Mouse (Mus musculus) kidney, embryonic 14.5 days (tissue): ENCODE measurements around the gene Dnajb1. TPM values are rescaled to one million over a fixed set of nuclear protein-coding genes. Genes with fewer than 3 reads are reported as not detected.
"Not testable (repeated sequence)": the region's sequence is repeated elsewhere in the genome, so short reads cannot be mapped to it uniquely, and the experiment has no call there.

ENCODE experiments used
- ATAC-seq: fragments of 200-750 bp; cut with Nextera tagmentation; 2 replicates; pipeline ENCODE4 v1.8.0; 2017; ENCODE audit warnings: moderate number of reproducible peaks, mild to moderate bottlenecking, moderate TSS enrichment, moderate library complexity; ENCODE audit not compliant: low FRiP score, low TSS enrichment
- H3K27ac ChIP-seq: fragments of 300-500 bp; sonication (generic); 2 replicates; pipeline ENCODE4 v1.5.1; 2014; ENCODE audit warnings: low read depth, mild to moderate bottlenecking, low read length, moderate library complexity, mixed read lengths
- H3K27me3 ChIP-seq: fragments of 300-500 bp; sonication (generic); 2 replicates; pipeline ENCODE4 v1.6.1; 2014; ENCODE audit warnings: mild to moderate bottlenecking, low read length; ENCODE audit not compliant: control insufficient read depth, insufficient read depth
- H3K36me3 ChIP-seq: fragments of 300-500 bp; sonication (generic); 2 replicates; pipeline ENCODE4 v1.6.1; 2014; ENCODE audit warnings: low read length, mixed read lengths; ENCODE audit not compliant: control insufficient read depth, insufficient read depth
- H3K4me1 ChIP-seq: fragments of 300-500 bp; sonication (generic); 2 replicates; pipeline ENCODE4 v1.6.1; 2014; ENCODE audit warnings: low read length, mixed read lengths; ENCODE audit not compliant: control insufficient read depth, insufficient read depth
- H3K4me2 ChIP-seq: fragments of 300-500 bp; sonication (generic); replicated peaks from 2 replicates; pipeline ENCODE4 v1.6.1; 2014; ENCODE audit warnings: low read depth, mild to moderate bottlenecking, low read length
- H3K4me3 ChIP-seq: fragments of 300-500 bp; sonication (generic); 2 replicates; pipeline ENCODE4 v1.5.1; 2014; ENCODE audit warnings: mild to moderate bottlenecking, low read length
- H3K9ac ChIP-seq: fragments of 300-500 bp; sonication (generic); 2 replicates; pipeline ENCODE4 v1.6.1; 2014; ENCODE audit warnings: low read depth, mild to moderate bottlenecking, low read length, moderate library complexity
- H3K9me3 ChIP-seq: fragments of 300-500 bp; sonication (generic); 2 replicates; pipeline ENCODE4 v1.6.1; 2016; ENCODE audit warnings: low read length; ENCODE audit not compliant: control insufficient read depth
- WGBS: fragments of 180-500 bp; shearing (Covaris S2); extraction: QIAGEN DNeasy Blood & Tissue Kit; methylation state at CpG from one replicate; pipeline ENCODE4 v1.1.7; 2014; 5-methylcytosine and 5-hydroxymethylcytosine counted together
- polyA plus RNA-seq: library from polyadenylated mRNA; unstranded; fragments of >200 nt; fragmentation: Nextera tagmentation; extraction: Ambion mirVana; gene quantifications from 2 replicates; pipeline ENCODE4 v1.2.1, GENCODE M21; 2014

The Dnajb1 gene
- polyA plus RNA-seq, 1 experiment from 2014 or later = 48.9 TPM

- no peak overlapping the region for H3K9ac ChIP-seq
- peaks cover 12% of the 10 kb centered on the region for H3K4me1 ChIP-seq
- no peak overlapping the region for H3K4me2 ChIP-seq
- H3K4me3 ChIP-seq = no peak overlapping the region
- no peaks in the 10 kb centered on the region for H3K9me3 ChIP-seq
- H3K27ac ChIP-seq = no peak overlapping the region
- 74% methylated on average over 3 of the region's 3 CpGs for WGBS
- H3K27me3 ChIP-seq = no peaks in the 10 kb centered on the region
- H3K36me3 ChIP-seq = peaks cover 25% of the 10 kb centered on the region; the same call in 1 of the 2 replicates
- ATAC-seq = no peak
Measured at GRCm38 (mm10) chr8:83585333-83585732, 22.7 kb upstream of the Dnajb1 start.

- H3K9ac ChIP-seq = no peak overlapping the region
- no peaks in the 10 kb centered on the region for H3K9me3 ChIP-seq
- WGBS = 59% methylated on average over 6 of the region's 6 CpGs
- no peak for ATAC-seq
- no peak overlapping the region for H3K4me3 ChIP-seq
- no peak overlapping the region for H3K27ac ChIP-seq
- peaks cover 32% of the 10 kb centered on the region; the same call in 1 of the 2 replicates for H3K36me3 ChIP-seq
- no peaks in the 10 kb centered on the region for H3K27me3 ChIP-seq
- H3K4me2 ChIP-seq = no peak overlapping the region
- peaks cover 17% of the 10 kb centered on the region for H3K4me1 ChIP-seq
Measured at GRCm38 (mm10) chr8:83587644-83588043, 20.3 kb upstream of the Dnajb1 start.

GRCm38 (mm10) chr8:83588886-83589285, 19.1 kb upstream of the Dnajb1 start:
- 90% methylated on average over 5 of the region's 5 CpGs for WGBS
- no peak overlapping the region for H3K4me3 ChIP-seq

GRCm38 (mm10) chr8:83590488-83591023, 17.4 kb upstream of the Dnajb1 start:
- peaks cover 26% of the 10 kb centered on the region for H3K4me1 ChIP-seq
- H3K4me3 ChIP-seq = no peak overlapping the region
- no peak overlapping the region for H3K27ac ChIP-seq
- no peak overlapping the region for H3K4me2 ChIP-seq
- WGBS = 80% methylated on average over 7 of the region's 7 CpGs
- H3K9ac ChIP-seq = no peak overlapping the region
- no peaks in the 10 kb centered on the region for H3K27me3 ChIP-seq
- no peaks in the 10 kb centered on the region for H3K9me3 ChIP-seq
- peaks cover 19% of the 10 kb centered on the region; the same call in 1 of the 2 replicates for H3K36me3 ChIP-seq
- ATAC-seq = no peak

More at GRCm38 (mm10) chr8:83588886-83589285, 19.1 kb upstream of the Dnajb1 start:
- Histone ChIP-seq H3K4me2 (no peak overlapping the region), H3K27me3 (no peaks in the 10 kb centered on the region), H3K9me3 (no peaks in the 10 kb centered on the region), H3K36me3 (peaks cover 27% of the 10 kb centered on the region; the same call in 1 of the 2 replicates), H3K9ac (no peak overlapping the region), H3K4me1 (peaks cover 24% of the 10 kb centered on the region), H3K27ac (no peak overlapping the region)
- ATAC-seq = no peak

GRCm38 (mm10) chr8:83592682-83593081, 15.3 kb upstream of the Dnajb1 start:
- Histone ChIP-seq H3K9me3 (no peaks in the 10 kb centered on the region), H3K36me3 (peaks cover 19% of the 10 kb centered on the region; the same call in 1 of the 2 replicates), H3K27ac (no peak overlapping the region), H3K27me3 (no peaks in the 10 kb centered on the region), H3K4me1 (peaks cover 25% of the 10 kb centered on the region), H3K4me2 (peak overlapping the region; percentile 66), H3K4me3 (peak overlapping the region; percentile 80), H3K9ac (peak overlapping the region; percentile 91; the same call in 1 of the 2 replicates)
- no peak for ATAC-seq
- WGBS = 70% methylated on average over 3 of the region's 3 CpGs

- peaks cover 20% of the 10 kb centered on the region for H3K4me1 ChIP-seq
- 5% methylated on average over 22 of the region's 22 CpGs for WGBS
- H3K36me3 ChIP-seq = peaks cover 16% of the 10 kb centered on the region; the same call in 1 of the 2 replicates
- peak overlapping the region; percentile 66 for H3K4me2 ChIP-seq
- ATAC-seq = no peak
- peak overlapping the region; percentile 80 for H3K27ac ChIP-seq
- H3K9ac ChIP-seq = peak overlapping the region; percentile 91
- no peaks in the 10 kb centered on the region for H3K9me3 ChIP-seq
- no peaks in the 10 kb centered on the region for H3K27me3 ChIP-seq
- peak overlapping the region; percentile 80 for H3K4me3 ChIP-seq
Measured at GRCm38 (mm10) chr8:83593325-83594166, 14.4 kb upstream of the Dnajb1 start.

GRCm38 (mm10) chr8:83594167-83595049, 13.6 kb upstream of the Dnajb1 start:
- Histone ChIP-seq H3K4me3 (peak overlapping the region; percentile 80), H3K4me1 (peaks cover 18% of the 10 kb centered on the region), H3K36me3 (peaks cover 11% of the 10 kb centered on the region; the same call in 1 of the 2 replicates), H3K27ac (peak overlapping the region; percentile 92), H3K27me3 (no peaks in the 10 kb centered on the region), H3K9ac (peak overlapping the region; percentile 91), H3K9me3 (no peaks in the 10 kb centered on the region), H3K4me2 (peak overlapping the region; percentile 66)
- WGBS = under 1% methylated on average over 43 of the region's 43 CpGs
- peak; percentile 99 for ATAC-seq

GRCm38 (mm10) chr8:83595050-83595345, 13.0 kb upstream of the Dnajb1 start:
- H3K36me3 ChIP-seq, H3K9me3 ChIP-seq, H3K27me3 ChIP-seq, ATAC-seq: not testable (repeated sequence)
- WGBS = 50% methylated on average over 3 of the region's 3 CpGs
- peak overlapping the region; percentile 92 for H3K27ac ChIP-seq
- peaks cover 18% of the 10 kb centered on the region for H3K4me1 ChIP-seq
- H3K9ac ChIP-seq = peak overlapping the region; percentile 91
- H3K4me2 ChIP-seq = peak overlapping the region; percentile 61
- H3K4me3 ChIP-seq = peak overlapping the region; percentile 80
